Mouse (Mus musculus): Measurements from ENCODE around the gene Mpv17l. TPM values are rescaled to one million over a fixed set of nuclear protein-coding genes. Genes with fewer than 3 reads are reported as not detected.

Mpv17l gene
- total RNA-seq (2012; rRNA removed), result 0.51 and 0.88 TPM in 2 replicates
- 1.3 and 1.4 TPM in 2 replicates for total RNA-seq (2014; rRNA removed)
- polyA plus RNA-seq (2012; ENCODE audit: insufficient read length, low read depth), result 0.69 and 1.00 TPM in 2 replicates

GRCm38 (mm10) chr16:13902888-13903483 lies at the start of gene Mpv17l, which contains the start of gene Pdxdc1:
TSS of gene Mpv17l (plus strand) at chr16:13903161.
TSS of gene Pdxdc1 (minus strand) at chr16:13903131.
- Histone ChIP-seq H3K4me2 (ENCODE audit: insufficient read depth, low read depth, poor library complexity, severe bottlenecking) (peak within 1 kb of the TSS; percentile 95), H3K27ac (ENCODE audit: insufficient read depth, low read depth) (peak within 1 kb of the TSS; percentile 52), H3K27me3 (replicated peaks) (no peaks in the 10 kb centered on the region), H3K4me1 (ENCODE audit: control insufficient read depth in 1 of 2, insufficient read depth in 2 of 2) (peaks cover 3 to 43% of the 10 kb centered on the region in 2 experiments; a peak in 3 of 4 replicates), H3K79me2 (replicated peaks; ENCODE audit: control insufficient read depth, extremely low read depth, insufficient read depth, poor library complexity, severe bottlenecking) (peaks cover 32% of the 10 kb centered on the region), H3K4me3 (replicated peaks in 1 of 3; ENCODE audit: low read depth in 2 of 3, low read length in 2 of 3, poor library complexity in 1 of 3) (peak within 1 kb of the TSS; percentile 75 to 91 (median 87)), H3K9ac (ENCODE audit: insufficient read depth, low read depth) (peak within 1 kb of the TSS; percentile 86), H3K9me3 (replicated peaks; ENCODE audit: low read length) (no peaks in the 10 kb centered on the region), H3K36me3 (replicated peaks in 1 of 2; ENCODE audit: control insufficient read depth in 1 of 2, insufficient read depth in 1 of 2, low read length in 1 of 2) (peaks cover 0 to 16% of the 10 kb centered on the region in 2 experiments)
- TF ChIP-seq ZNF384 (IDR thresholded peaks at IDR 0.05; ENCODE audit: low read depth, low read length) (no peak), SIN3A (IDR thresholded peaks at IDR 0.05; ENCODE audit: low read length) (peak; percentile 38), GABPA (IDR thresholded peaks at IDR 0.05; ENCODE audit: insufficient replicate concordance, low read depth, low read length) (no peak), EP300 (IDR thresholded peaks at IDR 0.05; ENCODE audit: low read length) (no peak), BHLHE40 (IDR thresholded peaks at IDR 0.05; ENCODE audit: low read depth, low read length) (no peak), CHD1 (IDR thresholded peaks at IDR 0.05; ENCODE audit: low read depth, low read length) (no peak), POLR2AphosphoS2 (IDR thresholded peaks at IDR 0.05; ENCODE audit: low read depth, low read length) (no peak), KAT2A (IDR thresholded peaks at IDR 0.05; ENCODE audit: insufficient replicate concordance, low read length) (0 out of 2 replicates have a peak, but pooled peaks have one; percentile 36), ZKSCAN1 (IDR thresholded peaks at IDR 0.05; ENCODE audit: borderline replicate concordance, low read depth, low read length) (no peak), TCF12 (IDR thresholded peaks at IDR 0.05; ENCODE audit: low read depth, low read length) (peak; percentile 39; the same call in 1 of the 2 replicates), HCFC1 (IDR thresholded peaks at IDR 0.05; ENCODE audit: low read depth, low read length) (peak; percentile 77), USF1 (IDR thresholded peaks at IDR 0.05; ENCODE audit: low read depth, low read length) (no peak), ELF1 (IDR thresholded peaks at IDR 0.05; ENCODE audit: low read depth, low read length) (peak; percentile 84), ZC3H11A (IDR thresholded peaks at IDR 0.05; ENCODE audit: low read depth, low read length) (no peak), MYC (IDR thresholded peaks at IDR 0.05; ENCODE audit: low read depth, low read length) (no peak), USF2 (conservative IDR thresholded peaks at IDR 0.05; ENCODE audit: low read depth, low read length) (no peak), NRF1 (IDR thresholded peaks at IDR 0.05; ENCODE audit: low read depth, low read length) (peak; percentile 100), RCOR1 (conservative IDR thresholded peaks at IDR 0.05; ENCODE audit: low read depth, low read length) (0 out of 2 replicates have a peak, but pooled peaks have one; percentile 48), MAFK (IDR thresholded peaks at IDR 0.05; ENCODE audit: insufficient replicate concordance, low read length) (no peak; the same call in 1 of the 2 replicates), CHD2 (IDR thresholded peaks at IDR 0.05; ENCODE audit: low read length) (no peak), MEF2A (IDR thresholded peaks at IDR 0.05; ENCODE audit: borderline replicate concordance, low read depth, low read length) (peak; percentile 55; the same call in 1 of the 2 replicates), MAZ (IDR thresholded peaks at IDR 0.05; ENCODE audit: low read depth, low read length) (0 out of 2 replicates have a peak, but pooled peaks have one; percentile 29), RAD21 (IDR thresholded peaks at IDR 0.05; ENCODE audit: low read depth, low read length) (no peak), MXI1 (IDR thresholded peaks at IDR 0.05; ENCODE audit: low read depth, low read length) (peak; percentile 27; the same call in 1 of the 2 replicates), CTCF (conservative IDR thresholded peaks at IDR 0.05 in 1 of 2, IDR thresholded peaks at IDR 0.05 in 1 of 2; ENCODE audit: low read depth in 2 of 2, low read length in 2 of 2) (0 out of 4 replicates have a peak, but pooled peaks of 1 of the 2 experiments have one; percentile 8), ZMIZ1 (IDR thresholded peaks at IDR 0.05; ENCODE audit: low read depth, low read length) (peak; percentile 66), NELFE (IDR thresholded peaks at IDR 0.05; ENCODE audit: low read depth, low read length) (peak; percentile 52), UBTF (IDR thresholded peaks at IDR 0.05; ENCODE audit: low read depth, low read length) (no peak; the same call in 1 of the 2 replicates), JUND (conservative IDR thresholded peaks at IDR 0.05; ENCODE audit: low read depth, low read length) (no peak), MAX (IDR thresholded peaks at IDR 0.05; ENCODE audit: low read length) (peak; percentile 96), SMC3 (IDR thresholded peaks at IDR 0.05; ENCODE audit: low read depth, low read length) (no peak), ETS1 (conservative IDR thresholded peaks at IDR 0.05; ENCODE audit: low read depth, low read length) (no peak), TBP (conservative IDR thresholded peaks at IDR 0.05; ENCODE audit: low read depth, low read length) (peak; percentile 74; the same call in 1 of the 2 replicates), POLR2A (IDR thresholded peaks at IDR 0.05; ENCODE audit: low read depth, low read length) (peak; percentile 87), IRF4 (IDR thresholded peaks at IDR 0.05; ENCODE audit: low read depth, low read length) (no peak), PAX5 (IDR thresholded peaks at IDR 0.05; ENCODE audit: low read length) (no peak), JUN (IDR thresholded peaks at IDR 0.05; ENCODE audit: insufficient read depth, low read depth, low read length) (no peak), E2F4 (IDR thresholded peaks at IDR 0.05; ENCODE audit: insufficient replicate concordance, low read depth, low read length) (no peak)
- in situ Hi-C loops (cut with MboI; ENCODE audit: low pct_ligation_motif_present, low pct_unique_long_range_greater_than_20kb, low sequenced_read_pairs) (no loop called here), dilution Hi-C loops (cut with MboI; ENCODE audit: extremely low pct_ligation_motif_present, extremely low pct_unique_long_range_greater_than_20kb, low sequenced_read_pairs) (no loop called here)
- peak; percentile 97 for DNase-seq (ENCODE audit: extremely low read depth)

All from CH12.LX (cell line).